Mouse (Mus musculus) intestine, postnatal 0 days (tissue): ENCODE measurements around the gene Klrc3. TPM values are rescaled to one million over a fixed set of nuclear protein-coding genes. Genes with fewer than 3 reads are reported as not detected.

Experiments
- ATAC-seq: fragments of 200-750 bp; cut with Nextera tagmentation; 2 replicates; pipeline ENCODE4 v1.8.0; 2017; ENCODE audit warnings: mild to moderate bottlenecking, moderate TSS enrichment, moderate library complexity
- H3K27ac ChIP-seq: fragments of 300-500 bp; sonication (generic); 2 replicates; pipeline ENCODE4 v1.5.1; 2014; ENCODE audit warnings: mild to moderate bottlenecking, low read depth, low read length, moderate library complexity
- H3K27me3 ChIP-seq: fragments of 300-500 bp; sonication (generic); replicated peaks from 2 replicates; pipeline ENCODE4 v1.6.1; 2014; ENCODE audit warnings: low read length, mixed read lengths; ENCODE audit not compliant: control insufficient read depth, insufficient read depth
- H3K36me3 ChIP-seq: fragments of 300-500 bp; sonication (generic); 2 replicates; pipeline ENCODE4 v1.6.1; 2014; ENCODE audit warnings: mild to moderate bottlenecking, moderate library complexity; ENCODE audit not compliant: control insufficient read depth, insufficient read depth
- H3K4me1 ChIP-seq: fragments of 300-500 bp; sonication (generic); replicated peaks from 2 replicates; pipeline ENCODE4 v1.6.1; 2014; ENCODE audit warnings: antibody characterized with exemption, low read length, mixed read lengths; ENCODE audit not compliant: control insufficient read depth, insufficient read depth
- H3K4me2 ChIP-seq: fragments of 300-500 bp; sonication (generic); replicated peaks from 2 replicates; pipeline ENCODE4 v1.6.1; 2014; ENCODE audit warnings: low read depth, mild to moderate bottlenecking, moderate library complexity
- H3K4me3 ChIP-seq: fragments of 300-500 bp; sonication (generic); 2 replicates; pipeline ENCODE4 v1.5.1; 2014; ENCODE audit warnings: low read depth, low read length
- H3K9ac ChIP-seq: fragments of 300-500 bp; sonication (generic); 2 replicates; pipeline ENCODE4 v1.6.1; 2014; ENCODE audit warnings: mild to moderate bottlenecking, low read depth, low read length
- H3K9me3 ChIP-seq: fragments of 300-500 bp; sonication (generic); 2 replicates; pipeline ENCODE4 v1.6.1; 2016; ENCODE audit warnings: mixed run types; ENCODE audit not compliant: control insufficient read depth
- CTCF ChIP-seq: sonication (generic); IDR thresholded peaks from 2 replicates; pipeline ENCODE4 v1.5.1; 2016; ENCODE audit warnings: low read depth, mild to moderate bottlenecking, control low read depth, antibody characterized with exemption, moderate library complexity
- WGBS: fragments of 180-500 bp; shearing (Covaris S2); extraction: QIAGEN DNeasy Blood & Tissue Kit; methylation state at CpG from one replicate; pipeline ENCODE4 v1.1.7; 2014; 5-methylcytosine and 5-hydroxymethylcytosine counted together
- microRNA-seq: library from miRNA; unstranded; fragments of <30 nt; microRNA quantifications from one replicate; pipeline ENCODE4, GENCODE M21; 2016
- polyA plus RNA-seq: library from polyadenylated mRNA; unstranded; fragments of >200 nt; fragmentation: Nextera tagmentation; extraction: Ambion mirVana; gene quantifications from 2 replicates; pipeline ENCODE4 v1.2.1, GENCODE M21; 2015

Klrc3 gene
- polyA plus RNA-seq, 1 experiment from 2014 or later, result not detected

DNA sequence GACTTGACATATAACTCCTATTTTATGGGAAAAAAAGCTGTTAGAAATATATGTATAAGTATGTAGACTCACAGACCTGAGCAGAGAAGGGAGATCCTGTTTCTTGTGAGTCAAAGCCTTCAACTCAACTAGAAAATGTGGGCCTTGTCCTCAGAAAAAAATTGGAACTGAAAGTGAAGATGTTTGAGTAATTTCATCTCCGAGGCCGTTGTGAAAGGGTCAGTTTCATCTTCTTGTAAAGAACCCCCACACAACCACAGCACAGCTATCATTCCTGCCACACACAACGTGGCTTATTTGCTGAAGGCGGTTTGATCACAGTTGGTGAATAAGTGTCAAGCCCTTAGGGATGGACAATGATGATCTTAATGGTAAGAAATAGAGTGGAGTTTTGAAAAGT lies 19.4 kb downstream of the Klrc3 start, which contains the start of gene Klrk1:
Gene Klrk1 (minus strand): TSS at position 130 of the 400 bp plus-strand sequence.
- no peak for TF ChIP-seq CTCF
- no peak within 1 kb of the TSS for H3K4me2 ChIP-seq
- H3K4me1 ChIP-seq, result no peaks in the 10 kb centered on the region
- H3K27me3 ChIP-seq, result no peaks in the 10 kb centered on the region
- H3K27ac ChIP-seq, result no peak within 1 kb of the TSS
- no peaks in the 10 kb centered on the region for H3K36me3 ChIP-seq
- ATAC-seq, result no peak
- 75% methylated on average over 4 of the region's 4 CpGs for WGBS
- H3K4me3 ChIP-seq, result no peak within 1 kb of the TSS
- no peaks in the 10 kb centered on the region for H3K9me3 ChIP-seq
- H3K9ac ChIP-seq, result no peak within 1 kb of the TSS

DNA sequence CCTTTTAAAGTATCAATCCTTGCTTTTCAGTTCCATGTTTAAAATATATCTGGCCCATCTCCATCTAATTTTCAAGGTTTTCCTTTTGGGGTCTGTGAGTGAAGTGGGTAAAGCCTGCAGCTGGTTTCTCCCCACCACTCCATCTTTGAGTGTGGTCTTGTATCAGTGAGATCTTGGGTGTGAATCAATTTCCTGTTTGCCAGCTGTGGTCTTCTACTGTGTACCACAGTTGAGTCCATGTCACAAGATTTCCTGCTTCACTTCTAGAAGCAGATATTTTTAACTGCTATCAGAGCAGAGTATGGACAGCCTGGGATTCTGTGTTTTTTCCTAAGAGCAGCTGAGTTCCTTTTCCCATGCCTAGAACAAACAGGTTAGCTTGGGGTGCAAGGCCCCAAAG lies 34.8 kb downstream of the Klrc3 start:
- Histone ChIP-seq H3K4me1 (no peaks in the 10 kb centered on the region), H3K27me3 (no peaks in the 10 kb centered on the region), H3K4me2 (no peak overlapping the region), H3K9ac (no peak overlapping the region), H3K4me3 (no peak overlapping the region), H3K36me3 (no peaks in the 10 kb centered on the region), H3K27ac (no peak overlapping the region), H3K9me3 (no peaks in the 10 kb centered on the region)
- TF ChIP-seq CTCF, result no peak
- no peak for ATAC-seq

DNA sequence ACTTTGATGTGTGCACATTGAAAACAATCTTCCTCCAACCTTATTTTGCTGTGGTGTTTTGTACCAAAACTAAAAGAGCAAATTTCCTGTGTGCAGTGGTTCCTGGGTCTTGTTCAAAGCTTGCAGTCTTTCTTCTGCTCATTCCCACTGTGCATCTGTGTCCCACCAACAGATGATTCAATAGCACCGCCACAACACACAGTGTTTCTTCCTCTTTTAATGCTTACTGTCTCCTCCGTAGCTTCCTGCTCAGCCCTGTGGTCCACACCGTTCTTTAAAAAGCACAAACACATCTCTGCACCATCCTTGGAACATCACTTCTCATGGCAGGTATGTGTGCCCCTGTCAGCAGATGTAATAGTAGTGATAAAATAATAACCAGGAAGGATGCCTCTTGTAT lies 51.6 kb downstream of the Klrc3 start, which contains the start of gene Klrd1:
Gene Klrd1 (plus strand): TSS at position 275 of the 400 bp plus-strand sequence.
- no peak for ATAC-seq
- WGBS, result 78% methylated on average over 3 of the region's 3 CpGs
- Histone ChIP-seq H3K36me3 (no peaks in the 10 kb centered on the region), H3K4me3 (no peak within 1 kb of the TSS), H3K4me1 (no peaks in the 10 kb centered on the region), H3K27ac (no peak within 1 kb of the TSS), H3K27me3 (no peaks in the 10 kb centered on the region), H3K9me3 (no peaks in the 10 kb centered on the region), H3K9ac (no peak within 1 kb of the TSS), H3K4me2 (no peak within 1 kb of the TSS)
- TF ChIP-seq CTCF, result no peak

Small RNAs within 50 kb of the gene (microRNA-seq; reads per million reads assigned to microRNA genes)
- gene Mir680-1, result not detected

Other genes starting within 250 kb of the Klrc3 start
- gene Clec1b, start 246.0 kb downstream of the Klrc3 start, polyA plus RNA-seq, result 0.27 and 0.29 TPM in 2 replicates
- gene Clec9a, start 234.5 kb downstream of the Klrc3 start, polyA plus RNA-seq, result 0.09 and 0.12 TPM in 2 replicates
- 1.8 and 2.7 TPM in 2 replicates for gene Clec1a, start 191.3 kb downstream of the Klrc3 start, polyA plus RNA-seq
- 0.07 and 0.13 TPM in 2 replicates for gene Olr1, start 136.2 kb downstream of the Klrc3 start, polyA plus RNA-seq
- gene Tmem52b, start 130.8 kb downstream of the Klrc3 start, polyA plus RNA-seq, result 0.08 and 0.18 TPM in 2 replicates
- gene Gabarapl1, start 110.2 kb downstream of the Klrc3 start, polyA plus RNA-seq, result 30.7 and 31.8 TPM in 2 replicates
- gene Klre1, start 65.4 kb downstream of the Klrc3 start, polyA plus RNA-seq, result not detected in 2 replicates
- 0.99 and 1.4 TPM in 2 replicates for gene Klrd1, start 51.6 kb downstream of the Klrc3 start, polyA plus RNA-seq
- 0.35 and 0.59 TPM in 2 replicates for gene Klrk1, start 19.5 kb downstream of the Klrc3 start, polyA plus RNA-seq
- 0.20 TPM in 1 of 2 replicates, not detected in the other for gene Klrc2, start 17.4 kb upstream of the Klrc3 start, polyA plus RNA-seq
- gene Klrc1, start 35.6 kb upstream of the Klrc3 start, polyA plus RNA-seq, result 0.09 and 0.29 TPM in 2 replicates
- not detected in 2 replicates for gene Klri1, start 73.8 kb upstream of the Klrc3 start, polyA plus RNA-seq
- gene Klri2, start 97.1 kb upstream of the Klrc3 start, polyA plus RNA-seq, result 0.04 and 0.05 TPM in 2 replicates
- gene Gm156, start 140.9 kb upstream of the Klrc3 start, polyA plus RNA-seq, result not detected in 2 replicates
- not detected in 2 replicates for gene Gm17631, start 219.3 kb upstream of the Klrc3 start, polyA plus RNA-seq
- not detected in 2 replicates for gene Klra17, start 233.3 kb upstream of the Klrc3 start, polyA plus RNA-seq